Mouse (Mus musculus): Measurements from ENCODE around the gene Plin2. TPM values are rescaled to one million over a fixed set of nuclear protein-coding genes. Genes with fewer than 3 reads are reported as not detected.

The Plin2 gene
- 7.1 to 13.1 TPM (median 10.5 TPM) in 4 replicates for total RNA-seq (2023; ENCODE audit: inconsistent age)

GRCm38 (mm10) chr4:86669780-86670201 lies at the start of gene Plin2:
Plin2 (minus strand) TSS chr4:86670060.

GRCm38 (mm10) chr4:86611524-86612288 lies 58.2 kb downstream of the Plin2 start, which contains the start of gene Haus6:
Haus6 (minus strand) TSS chr4:86612055.

Other genes with a start within 250 kb of the Plin2 start
- gene Saxo1, start 111.7 kb downstream of the Plin2 start, total RNA-seq (2023; ENCODE audit: inconsistent age), result not detected in 4 replicates
- gene Rraga, start 94.4 kb downstream of the Plin2 start, total RNA-seq (2023; ENCODE audit: inconsistent age), result 93.2 to 102 TPM (median 96.9 TPM) in 4 replicates
- 20.4 to 24.2 TPM (median 23.0 TPM) in 4 replicates for gene Haus6, start 58.0 kb downstream of the Plin2 start, total RNA-seq (2023; ENCODE audit: inconsistent age)
- gene Dennd4c, start 78.5 kb upstream of the Plin2 start, total RNA-seq (2023; ENCODE audit: inconsistent age), result 15.2 to 20.4 TPM (median 17.1 TPM) in 4 replicates
- 1,621 to 1,710 TPM (median 1,685 TPM) in 4 replicates for gene Rps6, start 187.4 kb upstream of the Plin2 start, total RNA-seq (2023; ENCODE audit: inconsistent age)
- 0.33 to 0.55 TPM (median 0.37 TPM) in 4 replicates for gene Acer2, start 204.3 kb upstream of the Plin2 start, total RNA-seq (2023; ENCODE audit: inconsistent age)